Mouse (Mus musculus) heart, adult 11 months (tissue): ENCODE measurements at regions not wholly inside any gene's neighbourhood (a gene's known extent, or its start where the extent isn't known, plus 50 kb on each side); places are given as distances from the start of the nearest gene placed in this dataset.
A peak's percentile ranks its signal among the peaks of the same experiment; 100 is the strongest.

Experiments
- DNase-seq: peaks from one replicate; pipeline ENCODE4 v3.0.0; 2022

- no peak for DNase-seq
Measured at GRCm38 (mm10) chr13:115425610-115426562, 324.1 kb upstream of the Itga1 start.

GRCm38 (mm10) chr13:115423761-115424160 is 322.0 kb upstream of the Itga1 start:
- no peak for DNase-seq

GRCm38 (mm10) chr13:115421483-115421882 is 319.7 kb upstream of the Itga1 start:
- DNase-seq, result no peak

GRCm38 (mm10) chr13:115417829-115418228 is 316.1 kb upstream of the Itga1 start:
- no peak for DNase-seq

- no peak for DNase-seq
Measured at GRCm38 (mm10) chr13:115413721-115414531, 312.2 kb upstream of the Itga1 start.

- no peak for DNase-seq
Measured at GRCm38 (mm10) chr13:115405916-115406315, 304.2 kb upstream of the Itga1 start.

- no peak for DNase-seq
Measured at GRCm38 (mm10) chr13:115400706-115401215, 299.0 kb upstream of the Itga1 start.

GRCm38 (mm10) chr13:115379682-115380081 is 277.9 kb upstream of the Itga1 start:
- DNase-seq, result no peak

- peak; percentile 71 for DNase-seq
Measured at GRCm38 (mm10) chr13:115376180-115376880, 274.6 kb upstream of the Itga1 start.

- DNase-seq, result no peak
Measured at GRCm38 (mm10) chr13:115361457-115361856, 259.7 kb upstream of the Itga1 start.

- no peak for DNase-seq
Measured at GRCm38 (mm10) chr13:115347022-115347398, 245.2 kb upstream of the Itga1 start.

GRCm38 (mm10) chr13:115346115-115347021 is 244.6 kb upstream of the Itga1 start:
- no peak for DNase-seq

GRCm38 (mm10) chr13:115329000-115329960 is 227.5 kb upstream of the Itga1 start:
- DNase-seq, result no peak

- no peak for DNase-seq
Measured at GRCm38 (mm10) chr13:115326294-115326693, 224.5 kb upstream of the Itga1 start.

- no peak for DNase-seq
Measured at GRCm38 (mm10) chr13:115316681-115317080, 214.9 kb upstream of the Itga1 start.

GRCm38 (mm10) chr13:115308586-115308985 is 206.8 kb upstream of the Itga1 start:
- DNase-seq, result no peak

- DNase-seq, result no peak
Measured at GRCm38 (mm10) chr13:115287371-115287770, 185.6 kb upstream of the Itga1 start.

- no peak for DNase-seq
Measured at GRCm38 (mm10) chr13:115266164-115266563, 164.4 kb upstream of the Itga1 start.

- no peak for DNase-seq
Measured at GRCm38 (mm10) chr13:115257345-115257744, 155.6 kb upstream of the Itga1 start.

- DNase-seq, result no peak
Measured at GRCm38 (mm10) chr13:115252541-115252940, 150.8 kb upstream of the Itga1 start.

- no peak for DNase-seq
Measured at GRCm38 (mm10) chr13:115231981-115232380, 130.2 kb upstream of the Itga1 start.
